Mouse (Mus musculus) forelimb bud, embryonic 11.5 days (tissue): ENCODE measurements around the gene Pcdh7.

Experiments used
- DNase-seq: peaks from one replicate; pipeline ENCODE4 v3.0.0-alpha.2; 2012; ENCODE audit warnings: low read depth, low spot score

The Pcdh7 gene

GRCm38 (mm10) chr5:57899018-57899614, 181.3 kb downstream of the Pcdh7 start:
- no peak for DNase-seq

- DNase-seq: no peak
Observed at GRCm38 (mm10) chr5:57907218-57907617, 189.5 kb downstream of the Pcdh7 start.

- DNase-seq: no peak
Observed at GRCm38 (mm10) chr5:57921140-57921539, 203.4 kb downstream of the Pcdh7 start.

- DNase-seq: no peak
Observed at GRCm38 (mm10) chr5:57931331-57931730, 213.6 kb downstream of the Pcdh7 start.

GRCm38 (mm10) chr5:57931738-57932137, 214.0 kb downstream of the Pcdh7 start:
- no peak for DNase-seq

- DNase-seq: no peak
Observed at GRCm38 (mm10) chr5:57934666-57935065, 216.9 kb downstream of the Pcdh7 start.

GRCm38 (mm10) chr5:57940457-57940856, 222.7 kb downstream of the Pcdh7 start:
- no peak for DNase-seq

GRCm38 (mm10) chr5:57943176-57943575, 225.4 kb downstream of the Pcdh7 start:
- DNase-seq: no peak

- DNase-seq: no peak
Observed at GRCm38 (mm10) chr5:57943611-57944010, 225.8 kb downstream of the Pcdh7 start.

GRCm38 (mm10) chr5:57945419-57945818, 227.7 kb downstream of the Pcdh7 start:
- DNase-seq: no peak

- DNase-seq: no peak
Observed at GRCm38 (mm10) chr5:57959317-57959716, 241.6 kb downstream of the Pcdh7 start.

- no peak for DNase-seq
Observed at GRCm38 (mm10) chr5:57963792-57964191, 246.0 kb downstream of the Pcdh7 start.

- no peak for DNase-seq
Observed at GRCm38 (mm10) chr5:57964201-57964600, 246.4 kb downstream of the Pcdh7 start.

- no peak for DNase-seq
Observed at GRCm38 (mm10) chr5:57993584-57993983, 275.8 kb downstream of the Pcdh7 start.

GRCm38 (mm10) chr5:58021331-58021730, 303.6 kb downstream of the Pcdh7 start:
- DNase-seq: no peak

- DNase-seq: no peak
Observed at GRCm38 (mm10) chr5:58025123-58025522, 307.4 kb downstream of the Pcdh7 start.

- DNase-seq: peak; percentile 25
Observed at GRCm38 (mm10) chr5:58025759-58026158, 308.0 kb downstream of the Pcdh7 start.

- DNase-seq: peak; percentile 8
Observed at GRCm38 (mm10) chr5:58039875-58040274, 322.1 kb downstream of the Pcdh7 start.

GRCm38 (mm10) chr5:58044216-58044615, 326.4 kb downstream of the Pcdh7 start:
- no peak for DNase-seq

GRCm38 (mm10) chr5:58081054-58081453, 363.3 kb downstream of the Pcdh7 start:
- no peak for DNase-seq

- DNase-seq: no peak
Observed at GRCm38 (mm10) chr5:58082230-58082629, 364.5 kb downstream of the Pcdh7 start.

- DNase-seq: no peak
Observed at GRCm38 (mm10) chr5:58083056-58083455, 365.3 kb downstream of the Pcdh7 start.

GRCm38 (mm10) chr5:58083972-58084371, 366.2 kb downstream of the Pcdh7 start:
- no peak for DNase-seq
